Mouse (Mus musculus): ENCODE results near the gene Fam24b. TPM values are rescaled to one million over a fixed set of nuclear protein-coding genes. Genes with fewer than 3 reads are reported as not detected.

Fam24b gene
- polyA plus RNA-seq, 1 experiment from 2014 or later = not detected

- Histone ChIP-seq H3K4me3 (no peak overlapping the region), H3K4me1 (no peaks in the 10 kb centered on the region), H3K9me3 (replicated peaks) (no peaks in the 10 kb centered on the region), H3K27ac (no peak overlapping the region), H3K27me3 (ENCODE audit: low read depth, poor library complexity, severe bottlenecking) (no peaks in the 10 kb centered on the region), H3K36me3 (no peaks in the 10 kb centered on the region)
- WGBS = 88% methylated on average over 5 of the region's 5 CpGs
- DNase-seq (ENCODE audit: low spot score) = no peak
Measured at GRCm38 (mm10) chr7:131327054-131327453, 2.3 kb downstream of the Fam24b start.

DNA sequence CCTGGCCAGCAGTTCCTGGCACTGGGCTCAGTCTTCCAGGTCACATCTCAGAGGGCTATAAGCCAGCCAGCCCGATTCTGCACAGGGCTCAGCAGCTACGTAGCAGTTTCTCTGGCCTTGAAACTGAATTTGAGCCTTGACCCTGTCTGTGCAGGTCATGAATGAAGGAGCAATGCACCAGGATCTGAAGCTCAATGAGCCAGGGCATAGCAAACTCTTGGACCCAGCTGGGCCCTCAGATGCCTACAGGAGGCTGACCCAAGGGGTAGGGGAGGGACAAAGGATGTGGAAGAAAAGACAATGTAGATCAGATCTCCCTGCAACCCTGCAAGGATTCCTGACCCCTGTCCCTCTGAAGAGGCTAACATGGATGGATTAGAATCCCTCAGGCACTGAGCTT is 7.1 kb downstream of the Fam24b start, which contains the start of gene Cuzd1:
Gene Cuzd1, minus strand, starts transcription at position 101 of the 400 bp plus-strand sequence.
- no peaks in the 10 kb centered on the region for H3K27me3 ChIP-seq (ENCODE audit: low read depth, poor library complexity, severe bottlenecking)
- 86% methylated on average over 2 of the region's 2 CpGs for WGBS
- H3K36me3 ChIP-seq = no peaks in the 10 kb centered on the region
- H3K4me1 ChIP-seq = no peaks in the 10 kb centered on the region
- H3K9me3 ChIP-seq (replicated peaks) = no peaks in the 10 kb centered on the region
- DNase-seq (ENCODE audit: low spot score) = no peak
- H3K4me3 ChIP-seq = no peak within 1 kb of the TSS
- no peak within 1 kb of the TSS for H3K27ac ChIP-seq

DNA sequence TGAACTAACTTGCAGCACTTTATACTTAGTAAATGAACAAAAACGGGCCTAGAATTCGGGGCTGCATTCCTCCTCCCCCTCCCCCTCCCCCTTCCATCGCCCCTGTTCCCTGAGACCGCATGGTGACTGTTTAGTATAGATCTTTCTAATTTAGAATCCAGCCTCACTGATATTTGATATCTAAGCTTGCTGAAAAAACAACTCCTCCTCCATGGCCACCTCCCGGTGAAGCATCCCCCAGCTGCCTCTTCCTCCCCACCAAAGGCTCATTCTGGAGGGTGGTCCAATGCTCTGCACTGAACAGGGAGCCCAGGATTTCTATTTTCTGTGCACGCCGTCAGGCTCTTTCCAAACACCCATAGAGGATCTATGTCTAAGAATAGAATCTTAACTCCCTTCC is 11.0 kb downstream of the Fam24b start:
- Histone ChIP-seq H3K4me1 (no peaks in the 10 kb centered on the region), H3K36me3 (no peaks in the 10 kb centered on the region), H3K4me3 (no peak overlapping the region), H3K9me3 (replicated peaks) (no peaks in the 10 kb centered on the region), H3K27me3 (ENCODE audit: low read depth, poor library complexity, severe bottlenecking) (no peaks in the 10 kb centered on the region), H3K27ac (no peak overlapping the region)
- no peak for DNase-seq (ENCODE audit: low spot score)
- WGBS = 88% methylated on average over 5 of the region's 7 CpGs

GRCm38 (mm10) chr7:131317587-131317986 is 11.7 kb downstream of the Fam24b start:
- Histone ChIP-seq H3K36me3 (no peaks in the 10 kb centered on the region), H3K4me3 (no peak overlapping the region), H3K4me1 (no peaks in the 10 kb centered on the region), H3K27me3 (ENCODE audit: low read depth, poor library complexity, severe bottlenecking) (no peaks in the 10 kb centered on the region), H3K9me3 (replicated peaks) (no peaks in the 10 kb centered on the region), H3K27ac (no peak overlapping the region)
- WGBS = 65% methylated on average over 12 of the region's 12 CpGs
- DNase-seq (ENCODE audit: low spot score) = no peak

DNA sequence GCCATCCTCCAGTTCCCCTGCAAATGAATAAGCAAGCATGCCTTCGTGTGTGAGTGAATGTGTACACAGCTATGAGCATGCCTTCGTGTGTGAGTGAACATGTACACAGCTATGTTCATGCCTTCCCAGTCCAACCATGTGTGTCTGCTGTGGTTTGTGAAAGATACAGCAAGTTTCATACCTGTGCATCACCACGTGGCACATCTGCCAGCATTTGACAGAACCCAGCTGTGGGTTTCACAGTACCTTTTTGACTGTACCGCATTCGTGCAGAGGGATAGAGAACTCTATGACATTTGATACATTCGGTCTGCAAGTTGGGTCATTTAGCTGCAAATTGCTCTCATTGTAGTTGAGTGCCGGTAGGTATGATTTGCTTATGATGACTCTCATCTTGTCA is 14.8 kb downstream of the Fam24b start:
- Histone ChIP-seq H3K4me1 (no peaks in the 10 kb centered on the region), H3K27ac (no peak overlapping the region), H3K27me3 (ENCODE audit: low read depth, poor library complexity, severe bottlenecking) (no peaks in the 10 kb centered on the region), H3K9me3 (replicated peaks) (no peaks in the 10 kb centered on the region), H3K36me3 (no peaks in the 10 kb centered on the region), H3K4me3 (no peak overlapping the region)
- no peak for DNase-seq (ENCODE audit: low spot score)
- WGBS = 88% methylated on average over 7 of the region's 7 CpGs

- 82% methylated on average over 5 of the region's 5 CpGs for WGBS
- H3K27me3 ChIP-seq (ENCODE audit: low read depth, poor library complexity, severe bottlenecking) = no peaks in the 10 kb centered on the region
- no peaks in the 10 kb centered on the region for H3K9me3 ChIP-seq (replicated peaks)
- no peak for DNase-seq (ENCODE audit: low spot score)
- no peak overlapping the region for H3K4me3 ChIP-seq
- H3K27ac ChIP-seq = no peak overlapping the region
- no peaks in the 10 kb centered on the region for H3K4me1 ChIP-seq
- no peaks in the 10 kb centered on the region for H3K36me3 ChIP-seq
Measured at GRCm38 (mm10) chr7:131306733-131307132, 22.6 kb downstream of the Fam24b start.

DNA sequence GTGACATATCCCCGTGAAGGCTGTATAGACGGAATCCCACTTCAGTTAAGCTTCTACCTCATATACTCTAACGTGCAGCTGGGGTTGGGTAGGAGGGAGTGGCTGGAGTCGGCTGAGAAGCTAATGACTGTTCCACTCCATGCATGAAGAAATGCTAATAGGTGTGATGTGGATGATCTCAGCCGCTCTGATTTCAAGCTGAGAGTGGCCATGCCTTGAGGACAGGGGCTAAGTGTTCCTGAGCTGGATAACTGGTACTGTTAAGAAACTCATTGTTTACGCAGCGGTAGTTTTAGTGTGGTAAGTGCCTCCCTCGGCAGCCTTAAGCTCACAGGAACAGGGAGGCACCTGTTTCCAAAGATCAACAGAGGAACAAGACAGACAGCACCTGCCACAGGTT is 26.0 kb downstream of the Fam24b start:
- H3K36me3 ChIP-seq = no peaks in the 10 kb centered on the region
- no peaks in the 10 kb centered on the region for H3K9me3 ChIP-seq (replicated peaks)
- H3K27ac ChIP-seq = no peak overlapping the region
- no peaks in the 10 kb centered on the region for H3K4me1 ChIP-seq
- H3K4me3 ChIP-seq = no peak overlapping the region
- DNase-seq (ENCODE audit: low spot score) = no peak
- 87% methylated on average over 8 of the region's 8 CpGs for WGBS
- H3K27me3 ChIP-seq (ENCODE audit: low read depth, poor library complexity, severe bottlenecking) = no peaks in the 10 kb centered on the region

DNA sequence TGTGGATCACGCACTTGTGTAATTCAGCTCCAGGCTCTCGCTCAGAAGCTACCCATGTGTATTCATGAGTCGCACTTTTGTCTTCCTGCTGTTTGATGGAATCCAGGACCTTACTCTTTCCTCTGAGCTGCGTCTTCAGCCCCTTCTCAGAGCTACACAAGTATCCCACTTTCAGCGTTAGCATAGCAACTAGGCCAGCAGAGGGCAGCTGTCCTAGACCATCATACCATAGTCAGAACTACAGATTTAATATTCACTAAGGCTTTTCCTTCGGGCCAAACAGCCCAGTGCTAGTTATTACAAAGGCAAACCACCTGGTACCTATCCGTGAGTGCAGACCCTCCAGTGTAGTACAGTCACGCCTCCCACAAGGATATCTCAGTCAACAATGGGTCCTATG is 32.2 kb downstream of the Fam24b start:
- Histone ChIP-seq H3K4me1 (no peaks in the 10 kb centered on the region), H3K36me3 (no peaks in the 10 kb centered on the region), H3K4me3 (no peak overlapping the region), H3K27me3 (ENCODE audit: low read depth, poor library complexity, severe bottlenecking) (no peaks in the 10 kb centered on the region), H3K27ac (no peak overlapping the region), H3K9me3 (replicated peaks) (no peaks in the 10 kb centered on the region)
- 77% methylated on average over 8 of the region's 8 CpGs for WGBS
- DNase-seq (ENCODE audit: low spot score) = no peak

Other genes with a start within 250 kb of the Fam24b start
- not detected in 2 replicates for gene 4933402N03Rik, start 183.2 kb downstream of the Fam24b start, polyA plus RNA-seq (2016; fragmentation: Nextera tagmentation; extraction: Ambion mirVana)
- not detected in 2 replicates for gene 5430419D17Rik, start 155.1 kb downstream of the Fam24b start, polyA plus RNA-seq (2016; fragmentation: Nextera tagmentation; extraction: Ambion mirVana)
- not detected in 2 replicates for gene Cuzd1, start 7.2 kb downstream of the Fam24b start, polyA plus RNA-seq (2016; fragmentation: Nextera tagmentation; extraction: Ambion mirVana)
- gene Fam24a, start 4.3 kb upstream of the Fam24b start, polyA plus RNA-seq (2016; fragmentation: Nextera tagmentation; extraction: Ambion mirVana) = not detected in 2 replicates
- 22.6 and 25.5 TPM in 2 replicates for gene 2310057M21Rik, start 33.2 kb upstream of the Fam24b start, polyA plus RNA-seq (2016; fragmentation: Nextera tagmentation; extraction: Ambion mirVana)
- gene Pstk, start 41.6 kb upstream of the Fam24b start, polyA plus RNA-seq (2016; fragmentation: Nextera tagmentation; extraction: Ambion mirVana) = 68.0 and 79.4 TPM in 2 replicates
- gene Ikzf5, start 81.0 kb upstream of the Fam24b start, polyA plus RNA-seq (2016; fragmentation: Nextera tagmentation; extraction: Ambion mirVana) = 20.2 and 21.2 TPM in 2 replicates
- gene Acadsb, start 81.1 kb upstream of the Fam24b start, polyA plus RNA-seq (2016; fragmentation: Nextera tagmentation; extraction: Ambion mirVana) = 51.9 and 56.2 TPM in 2 replicates
- gene Hmx3, start 213.4 kb upstream of the Fam24b start, polyA plus RNA-seq (2016; fragmentation: Nextera tagmentation; extraction: Ambion mirVana) = not detected in 2 replicates
- not detected in 2 replicates for gene Hmx2, start 219.3 kb upstream of the Fam24b start, polyA plus RNA-seq (2016; fragmentation: Nextera tagmentation; extraction: Ambion mirVana)
- gene Bub3, start 230.7 kb upstream of the Fam24b start, polyA plus RNA-seq (2016; fragmentation: Nextera tagmentation; extraction: Ambion mirVana) = 338 and 339 TPM in 2 replicates